Mouse (Mus musculus): ENCODE data around the gene Apod. TPM values are rescaled to one million over a fixed set of nuclear protein-coding genes. Genes with fewer than 3 reads are reported as not detected.
"Not testable (repeated sequence)": the region's sequence is repeated elsewhere in the genome, so short reads cannot be mapped to it uniquely, and the experiment has no call there.

Gene Apod
- polyA plus RNA-seq, 1 experiment from 2014 or later, result 42.1 TPM

DNA sequence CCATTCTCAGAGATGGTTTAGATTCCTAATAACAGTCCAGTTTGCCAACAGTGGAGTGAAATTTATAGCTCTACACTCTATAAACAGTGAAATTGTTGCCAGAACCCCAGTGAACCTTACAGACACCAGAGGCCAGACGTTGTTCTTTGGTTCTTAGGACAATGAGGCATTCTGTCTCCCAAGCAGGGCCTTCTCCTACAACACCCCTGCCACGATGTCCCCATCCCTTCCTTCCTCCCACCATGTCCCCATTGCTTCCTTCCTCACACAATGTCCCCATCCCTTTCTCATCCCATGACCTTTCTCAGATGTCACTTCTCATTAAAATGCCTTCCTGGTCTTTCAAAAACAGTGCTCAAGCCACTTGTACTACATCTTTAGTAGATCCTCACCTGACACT is 3.8 kb upstream of the Apod start:
- Histone ChIP-seq H3K36me3 (ENCODE audit: control insufficient read depth, insufficient read depth, low read length) (no peaks in the 10 kb centered on the region), H3K4me2 (ENCODE audit: low read depth, low read length, severe bottlenecking) (no peak overlapping the region), H3K9ac (ENCODE audit: low read length) (no peak overlapping the region), H3K9me3 (ENCODE audit: control insufficient read depth, low read length) (no peaks in the 10 kb centered on the region), H3K27me3 (ENCODE audit: control insufficient read depth, insufficient read depth, low read length) (no peaks in the 10 kb centered on the region), H3K27ac (ENCODE audit: low read depth, low read length) (no peak overlapping the region), H3K4me3 (ENCODE audit: low read depth, low read length) (no peak overlapping the region), H3K4me1 (replicated peaks; ENCODE audit: control insufficient read depth, insufficient read depth, low read length) (peaks cover 10% of the 10 kb centered on the region; the same call in 1 of the 2 replicates)
- no peak for DNase-seq (ENCODE audit: low spot score)
- 86% methylated on average over 2 of the region's 2 CpGs for WGBS
- ATAC-seq (replicated peaks; ENCODE audit: low FRiP score), result no peak

- not testable (repeated sequence) for H3K27ac ChIP-seq (ENCODE audit: low read depth, low read length); H3K4me3 ChIP-seq (ENCODE audit: low read depth, low read length); DNase-seq (ENCODE audit: low spot score); H3K9me3 ChIP-seq (ENCODE audit: control insufficient read depth, low read length); H3K27me3 ChIP-seq (ENCODE audit: control insufficient read depth, insufficient read depth, low read length); H3K4me2 ChIP-seq (ENCODE audit: low read depth, low read length, severe bottlenecking); H3K36me3 ChIP-seq (ENCODE audit: control insufficient read depth, insufficient read depth, low read length); ATAC-seq (replicated peaks; ENCODE audit: low FRiP score); H3K4me1 ChIP-seq (replicated peaks; ENCODE audit: control insufficient read depth, insufficient read depth, low read length); H3K9ac ChIP-seq (ENCODE audit: low read length)
- 68% methylated on average over 12 of the region's 12 CpGs for WGBS
Measured at GRCm38 (mm10) chr16:31316246-31317143, 1.9 kb upstream of the Apod start.

- Histone ChIP-seq H3K36me3 (ENCODE audit: control insufficient read depth, insufficient read depth, low read length) (no peaks in the 10 kb centered on the region), H3K4me1 (replicated peaks; ENCODE audit: control insufficient read depth, insufficient read depth, low read length) (0 out of 2 replicates have a peak, but pooled peaks cover 5% of the 10 kb centered on the region), H3K9ac (ENCODE audit: low read length) (no peak overlapping the region), H3K27ac (ENCODE audit: low read depth, low read length) (no peak overlapping the region), H3K4me2 (ENCODE audit: low read depth, low read length, severe bottlenecking) (no peak overlapping the region), H3K9me3 (ENCODE audit: control insufficient read depth, low read length) (no peaks in the 10 kb centered on the region), H3K4me3 (ENCODE audit: low read depth, low read length) (no peak overlapping the region), H3K27me3 (ENCODE audit: control insufficient read depth, insufficient read depth, low read length) (no peaks in the 10 kb centered on the region)
- ATAC-seq (replicated peaks; ENCODE audit: low FRiP score) (no peak), DNase-seq (ENCODE audit: low spot score) (no peak)
- WGBS, result 73% methylated on average over 4 of the region's 4 CpGs
Measured at GRCm38 (mm10) chr16:31315294-31315693, 686 bp upstream of the Apod start.

GRCm38 (mm10) chr16:31313611-31314010 is 997 bp downstream of the Apod start:
- Histone ChIP-seq H3K4me2 (ENCODE audit: low read depth, low read length, severe bottlenecking) (no peak overlapping the region), H3K27ac (ENCODE audit: low read depth, low read length) (no peak overlapping the region), H3K9me3 (ENCODE audit: control insufficient read depth, low read length) (no peaks in the 10 kb centered on the region), H3K27me3 (ENCODE audit: control insufficient read depth, insufficient read depth, low read length) (no peaks in the 10 kb centered on the region), H3K9ac (ENCODE audit: low read length) (no peak overlapping the region), H3K4me1 (replicated peaks; ENCODE audit: control insufficient read depth, insufficient read depth, low read length) (0 out of 2 replicates have a peak, but pooled peaks cover 5% of the 10 kb centered on the region), H3K36me3 (ENCODE audit: control insufficient read depth, insufficient read depth, low read length) (no peaks in the 10 kb centered on the region), H3K4me3 (ENCODE audit: low read depth, low read length) (no peak overlapping the region)
- 66% methylated on average over 2 of the region's 2 CpGs for WGBS
- peak; percentile 22 for DNase-seq (ENCODE audit: low spot score)
- no peak for ATAC-seq (replicated peaks; ENCODE audit: low FRiP score)

DNA sequence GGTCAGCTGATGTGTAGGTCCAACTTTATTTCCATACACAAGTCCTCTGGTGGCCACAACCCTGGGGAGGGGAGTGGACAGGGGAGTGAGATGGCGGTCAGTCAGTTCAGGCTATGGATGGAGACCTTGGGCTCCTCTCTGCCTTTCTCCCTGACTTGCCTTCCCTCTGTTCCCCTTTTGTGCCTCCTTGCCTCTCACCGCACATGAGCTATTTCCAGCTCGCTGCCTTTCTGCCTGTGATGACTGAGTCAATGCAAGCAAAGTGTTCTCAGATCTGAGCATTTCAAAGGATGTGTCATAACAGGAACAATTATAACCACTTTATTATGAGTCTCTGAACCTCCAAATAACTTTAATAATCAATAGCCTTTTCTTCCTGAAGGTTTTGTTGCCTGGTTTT is 2.3 kb downstream of the Apod start:
- Histone ChIP-seq H3K36me3 (ENCODE audit: control insufficient read depth, insufficient read depth, low read length) (no peaks in the 10 kb centered on the region), H3K4me1 (replicated peaks; ENCODE audit: control insufficient read depth, insufficient read depth, low read length) (0 out of 2 replicates have a peak, but pooled peaks cover 5% of the 10 kb centered on the region), H3K27me3 (ENCODE audit: control insufficient read depth, insufficient read depth, low read length) (no peaks in the 10 kb centered on the region), H3K9ac (ENCODE audit: low read length) (no peak overlapping the region), H3K9me3 (ENCODE audit: control insufficient read depth, low read length) (no peaks in the 10 kb centered on the region), H3K4me3 (ENCODE audit: low read depth, low read length) (no peak overlapping the region), H3K27ac (ENCODE audit: low read depth, low read length) (no peak overlapping the region), H3K4me2 (ENCODE audit: low read depth, low read length, severe bottlenecking) (no peak overlapping the region)
- ATAC-seq (replicated peaks; ENCODE audit: low FRiP score) (no peak), DNase-seq (ENCODE audit: low spot score) (no peak)
- 56% methylated on average over 3 of the region's 3 CpGs for WGBS

GRCm38 (mm10) chr16:31305199-31305919 is 9.2 kb downstream of the Apod start:
- no peaks in the 10 kb centered on the region for H3K9me3 ChIP-seq (ENCODE audit: control insufficient read depth, low read length)
- DNase-seq (ENCODE audit: low spot score), result no peak

DNA sequence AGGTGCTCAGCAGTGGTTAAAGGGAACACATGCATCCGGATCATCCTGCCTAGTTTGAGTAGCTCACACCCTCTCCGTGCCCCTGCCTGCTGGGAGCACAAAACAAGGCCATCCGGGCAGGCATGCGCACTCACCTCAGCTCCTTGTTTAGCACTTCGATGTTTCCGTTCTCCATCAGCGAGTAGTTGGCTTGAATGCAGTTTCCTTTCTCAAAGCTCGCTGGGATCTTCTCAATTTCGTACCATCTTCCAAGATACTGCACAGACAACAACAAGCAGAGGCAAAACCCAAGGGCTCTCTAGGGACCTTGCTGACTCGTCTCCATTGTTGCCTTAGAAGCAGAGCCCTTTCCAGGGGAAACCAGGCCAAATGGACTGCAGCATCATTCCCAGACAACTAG is 11.3 kb downstream of the Apod start:
- Histone ChIP-seq H3K4me2 (ENCODE audit: low read depth, low read length, severe bottlenecking) (no peak overlapping the region), H3K36me3 (ENCODE audit: control insufficient read depth, insufficient read depth, low read length) (no peaks in the 10 kb centered on the region), H3K9ac (ENCODE audit: low read length) (no peak overlapping the region), H3K27ac (ENCODE audit: low read depth, low read length) (no peak overlapping the region), H3K4me3 (ENCODE audit: low read depth, low read length) (no peak overlapping the region), H3K4me1 (replicated peaks; ENCODE audit: control insufficient read depth, insufficient read depth, low read length) (peaks cover 5% of the 10 kb centered on the region; the same call in 1 of the 2 replicates), H3K27me3 (ENCODE audit: control insufficient read depth, insufficient read depth, low read length) (no peaks in the 10 kb centered on the region), H3K9me3 (ENCODE audit: control insufficient read depth, low read length) (no peaks in the 10 kb centered on the region)
- no peak for ATAC-seq (replicated peaks; ENCODE audit: low FRiP score)
- 69% methylated on average over 10 of the region's 10 CpGs for WGBS
- no peak for DNase-seq (ENCODE audit: low spot score)

More at GRCm38 (mm10) chr16:31305199-31305919, 9.2 kb downstream of the Apod start:
- Histone ChIP-seq H3K9ac (ENCODE audit: low read length) (no peak overlapping the region), H3K27me3 (ENCODE audit: control insufficient read depth, insufficient read depth, low read length) (no peaks in the 10 kb centered on the region), H3K4me3 (ENCODE audit: low read depth, low read length) (no peak overlapping the region), H3K4me2 (ENCODE audit: low read depth, low read length, severe bottlenecking) (no peak overlapping the region), H3K4me1 (replicated peaks; ENCODE audit: control insufficient read depth, insufficient read depth, low read length) (peaks cover 2% of the 10 kb centered on the region; the same call in 1 of the 2 replicates), H3K36me3 (ENCODE audit: control insufficient read depth, insufficient read depth, low read length) (no peaks in the 10 kb centered on the region), H3K27ac (ENCODE audit: low read depth, low read length) (no peak overlapping the region)
- no peak for ATAC-seq (replicated peaks; ENCODE audit: low FRiP score)
- 77% methylated on average over 5 of the region's 5 CpGs for WGBS

- 73% methylated on average over 6 of the region's 6 CpGs for WGBS
- Histone ChIP-seq H3K4me2 (ENCODE audit: low read depth, low read length, severe bottlenecking) (no peak overlapping the region), H3K27ac (ENCODE audit: low read depth, low read length) (no peak overlapping the region), H3K27me3 (ENCODE audit: control insufficient read depth, insufficient read depth, low read length) (no peaks in the 10 kb centered on the region), H3K4me1 (replicated peaks; ENCODE audit: control insufficient read depth, insufficient read depth, low read length) (peaks cover 5% of the 10 kb centered on the region; the same call in 1 of the 2 replicates), H3K9ac (ENCODE audit: low read length) (no peak overlapping the region), H3K4me3 (ENCODE audit: low read depth, low read length) (no peak overlapping the region), H3K36me3 (ENCODE audit: control insufficient read depth, insufficient read depth, low read length) (no peaks in the 10 kb centered on the region), H3K9me3 (ENCODE audit: control insufficient read depth, low read length) (no peaks in the 10 kb centered on the region)
- DNase-seq (ENCODE audit: low spot score) (no peak), ATAC-seq (replicated peaks; ENCODE audit: low FRiP score) (no peak)
Measured at GRCm38 (mm10) chr16:31300883-31301532, 13.6 kb downstream of the Apod start.

All from forebrain, embryonic 11.5 days (tissue).